Mouse (Mus musculus) layer of hippocampus, adult 6 months (tissue): Measurements from ENCODE around the gene Gm21454. TPM values are rescaled to one million over a fixed set of nuclear protein-coding genes. Genes with fewer than 3 reads are reported as not detected.

Experiments
- long read RNA-seq, 2 experiments: library from polyadenylated mRNA; unstranded; transcript quantifications; one replicate each; pipeline ENCODE4 v2.0.0; 2019 to 2020
- polyA plus RNA-seq: library from polyadenylated mRNA; unstranded; fragments of <200 nt; fragmentation: Nextera tagmentation; gene quantifications from 2 replicates; pipeline ENCODE4 v1.2.3, GENCODE M21; 2021

The Gm21454 gene
- polyA plus RNA-seq = not detected in 2 replicates
- long read RNA-seq, experiment 1 = 0 reads
- long read RNA-seq, experiment 2 = 0 reads

DNA sequence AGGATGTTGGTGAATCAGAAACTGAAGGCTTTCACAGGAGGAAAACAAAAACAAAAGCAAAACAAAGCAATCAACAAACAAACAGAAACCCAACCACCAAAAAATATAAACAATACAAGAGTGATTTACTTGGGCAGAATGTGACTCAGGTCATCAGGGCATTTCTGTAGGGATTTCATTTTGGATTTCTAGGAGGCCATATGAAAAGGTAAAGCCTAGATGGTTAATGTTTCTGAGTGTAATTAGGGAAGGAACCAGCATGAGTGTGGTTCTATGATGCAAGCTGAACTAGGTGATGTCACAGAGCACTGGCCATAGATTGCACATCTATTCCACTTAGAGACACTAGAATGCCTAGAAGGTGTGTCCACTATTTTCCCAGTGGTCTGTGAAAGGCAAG lies at the start of gene Gm21454, which contains the start of gene Gm21440:
Gm21454 (plus strand) TSS at position 352 of the 400 bp plus-strand sequence.
Gm21440 (plus strand) TSS at position 301 of the 400 bp plus-strand sequence.

DNA sequence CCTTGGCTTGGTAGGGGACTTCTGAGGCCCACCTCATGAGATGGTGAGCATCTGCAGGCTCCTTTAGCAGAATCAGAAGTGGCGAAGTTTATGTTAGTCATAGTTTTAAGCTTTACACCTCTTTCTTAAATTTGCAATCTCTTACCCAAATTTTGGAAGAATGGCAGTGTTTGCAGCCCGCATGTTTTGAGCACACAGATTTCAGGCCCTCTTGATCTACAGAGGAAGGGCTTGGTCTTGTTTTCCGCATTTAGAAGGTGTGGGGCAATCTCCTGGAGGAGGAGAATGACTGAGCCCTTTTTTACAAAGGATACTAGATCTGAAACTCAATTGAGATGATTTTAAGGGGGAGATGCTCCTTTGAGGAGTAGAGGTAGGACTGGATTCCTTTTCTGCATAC lies 28.4 kb upstream of the Gm21454 start, which contains the start of gene Gm21828:
Gm21828 (minus strand) TSS at position 101 of the 400 bp plus-strand sequence.

DNA sequence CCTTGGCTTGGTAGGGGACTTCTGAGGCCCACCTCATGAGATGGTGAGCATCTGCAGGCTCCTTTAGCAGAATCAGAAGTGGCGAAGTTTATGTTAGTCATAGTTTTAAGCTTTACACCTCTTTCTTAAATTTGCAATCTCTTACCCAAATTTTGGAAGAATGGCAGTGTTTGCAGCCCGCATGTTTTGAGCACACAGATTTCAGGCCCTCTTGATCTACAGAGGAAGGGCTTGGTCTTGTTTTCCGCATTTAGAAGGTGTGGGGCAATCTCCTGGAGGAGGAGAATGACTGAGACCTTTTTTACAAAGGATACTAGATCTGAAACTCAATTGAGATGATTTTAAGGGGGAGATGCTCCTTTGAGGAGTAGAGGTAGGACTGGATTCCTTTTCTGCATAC lies 96.7 kb downstream of the Gm21454 start, which contains the start of gene Gm21725:
Gm21725 (minus strand) TSS at position 101 of the 400 bp plus-strand sequence.

Other genes with a start within 250 kb of the Gm21454 start
- not detected in 2 replicates for gene Gm20807, start 209.6 kb upstream of the Gm21454 start, polyA plus RNA-seq
- not detected in 2 replicates for gene Gm21891, start 119.0 kb upstream of the Gm21454 start, polyA plus RNA-seq
- gene Gm21425, start 90.5 kb upstream of the Gm21454 start, polyA plus RNA-seq = not detected in 2 replicates
- not detected in 2 replicates for gene Gm21828, start 28.5 kb upstream of the Gm21454 start, polyA plus RNA-seq
- gene Gm21440, start 51 bp upstream of the Gm21454 start, polyA plus RNA-seq = not detected in 2 replicates
- gene Gm21725, start 96.6 kb downstream of the Gm21454 start, polyA plus RNA-seq = not detected in 2 replicates
- gene Gm21866, start 213.1 kb downstream of the Gm21454 start, polyA plus RNA-seq = not detected in 2 replicates
- gene Gm20773, start 241.6 kb downstream of the Gm21454 start, polyA plus RNA-seq = not detected in 2 replicates